Mouse (Mus musculus): ENCODE measurements around the gene Gm42742.

Gm42742 gene

DNA sequence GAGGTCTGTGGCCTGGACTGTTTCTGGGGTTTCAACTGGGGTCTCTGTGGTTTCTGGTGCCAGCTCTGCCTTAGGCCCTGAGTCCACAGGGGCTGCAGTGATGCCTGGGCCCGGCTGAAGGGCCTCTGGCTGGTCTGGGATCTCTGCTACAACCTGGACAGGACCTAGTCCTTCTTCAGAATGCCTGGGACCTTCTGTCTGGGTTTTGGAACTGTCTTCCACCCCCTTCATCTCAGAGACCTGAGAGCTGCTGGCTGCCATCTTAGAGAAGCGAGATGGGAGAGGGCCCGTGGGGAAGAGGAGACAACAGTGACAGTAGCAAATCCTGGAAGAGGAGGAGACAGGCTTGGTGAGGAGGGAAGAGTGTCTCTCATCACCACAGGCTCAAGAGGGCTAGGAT is 866 bp downstream of the Gm42742 start:
- no peak for DNase-seq (ENCODE audit: low spot score)

DNA sequence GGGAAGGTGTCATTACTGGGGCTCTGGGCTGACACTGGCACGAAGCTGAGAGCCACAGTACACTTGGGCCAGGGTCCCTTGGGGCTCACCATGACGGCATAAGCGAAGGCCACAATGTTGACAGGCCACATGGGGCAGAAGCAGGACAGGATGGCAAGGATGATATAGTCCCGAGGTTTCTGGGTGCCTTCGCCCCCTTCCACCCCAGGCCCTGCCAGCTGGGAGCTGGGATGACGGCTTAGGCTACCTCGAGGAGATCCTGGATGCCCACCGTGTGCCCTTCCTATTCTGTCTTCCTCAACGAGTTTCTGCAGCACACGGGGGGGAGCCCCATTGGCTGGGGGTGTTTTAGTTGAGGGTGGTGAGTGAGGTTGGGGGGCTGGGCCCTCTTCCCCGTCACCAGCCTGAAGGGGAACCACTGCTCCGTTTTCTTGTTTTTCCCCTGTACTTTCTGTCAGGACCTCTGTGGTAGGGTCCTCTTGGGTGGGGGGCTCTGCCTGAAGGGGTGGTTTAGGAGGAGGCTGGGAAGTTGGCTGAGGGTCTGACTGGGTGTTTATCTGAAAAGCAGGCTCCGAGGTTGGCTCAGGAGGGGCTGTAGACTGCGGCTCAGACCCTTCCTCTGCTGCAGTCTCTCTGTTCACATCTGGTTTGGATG is 1.5 kb downstream of the Gm42742 start:
- DNase-seq (ENCODE audit: low spot score): no peak

DNA sequence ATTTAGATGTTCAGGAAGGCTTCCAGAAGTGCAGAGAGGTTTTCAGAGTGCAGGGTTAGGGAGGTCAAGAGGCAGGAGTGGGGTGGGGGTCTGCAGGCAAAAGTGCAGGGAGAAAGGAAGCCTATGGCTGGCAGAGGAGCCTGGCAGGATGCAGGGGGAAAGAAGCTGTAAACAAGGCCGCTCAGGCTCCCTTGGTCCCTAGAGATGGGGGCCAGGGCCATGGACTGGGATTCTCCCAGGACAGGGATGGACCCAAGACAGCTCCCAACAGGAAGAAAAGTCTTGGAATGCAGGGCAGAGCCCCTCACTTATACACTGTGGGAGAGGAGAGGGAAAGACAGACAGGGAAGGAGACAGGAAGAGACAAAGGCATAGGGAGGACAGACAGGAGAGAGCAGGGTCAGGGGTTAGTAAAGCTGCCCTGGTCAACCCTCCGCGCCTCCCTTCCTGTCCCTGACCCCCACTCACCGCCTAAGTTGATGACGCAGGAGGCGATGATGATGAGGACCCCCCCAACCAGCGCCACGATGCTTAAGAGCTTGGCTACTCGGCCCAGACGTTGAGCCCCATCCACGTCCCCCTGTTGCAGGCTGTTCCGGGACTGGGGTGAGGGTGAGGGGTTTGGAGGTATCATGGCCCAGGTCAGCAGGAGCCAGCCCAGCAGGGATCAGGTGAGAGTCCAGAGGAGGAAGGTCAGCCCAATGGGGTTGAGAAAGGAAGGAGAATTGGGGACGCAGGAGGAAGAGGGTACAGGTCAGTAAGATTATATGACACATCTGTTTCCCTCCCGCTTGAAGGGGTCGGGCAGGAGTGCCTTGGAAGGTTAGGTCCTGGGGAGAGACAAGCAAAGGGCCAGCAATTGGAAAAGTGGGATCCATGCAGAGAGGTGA is 2.2 kb downstream of the Gm42742 start:
- no peak for DNase-seq (ENCODE audit: low spot score)

DNA sequence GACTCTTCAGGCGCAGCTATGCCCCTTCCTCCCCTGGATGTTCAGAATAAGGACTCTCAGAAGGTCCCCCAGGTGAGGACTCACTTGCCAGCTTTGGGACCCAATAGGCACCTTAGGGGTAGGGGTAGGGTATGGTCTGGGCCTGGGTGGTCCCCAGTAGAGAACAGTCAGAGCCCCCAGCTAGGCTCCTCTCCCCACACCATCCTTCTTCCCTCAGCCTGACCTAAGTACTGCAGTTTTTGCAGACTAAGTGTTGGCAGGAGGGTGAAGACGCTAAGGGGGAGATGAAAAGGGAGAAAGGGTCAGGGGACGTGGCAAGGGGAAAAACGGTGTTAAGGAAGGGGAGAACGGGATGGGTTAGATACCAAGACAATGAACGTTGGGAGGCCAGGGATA is 2.9 kb downstream of the Gm42742 start:
- DNase-seq (ENCODE audit: low spot score): no peak

DNA sequence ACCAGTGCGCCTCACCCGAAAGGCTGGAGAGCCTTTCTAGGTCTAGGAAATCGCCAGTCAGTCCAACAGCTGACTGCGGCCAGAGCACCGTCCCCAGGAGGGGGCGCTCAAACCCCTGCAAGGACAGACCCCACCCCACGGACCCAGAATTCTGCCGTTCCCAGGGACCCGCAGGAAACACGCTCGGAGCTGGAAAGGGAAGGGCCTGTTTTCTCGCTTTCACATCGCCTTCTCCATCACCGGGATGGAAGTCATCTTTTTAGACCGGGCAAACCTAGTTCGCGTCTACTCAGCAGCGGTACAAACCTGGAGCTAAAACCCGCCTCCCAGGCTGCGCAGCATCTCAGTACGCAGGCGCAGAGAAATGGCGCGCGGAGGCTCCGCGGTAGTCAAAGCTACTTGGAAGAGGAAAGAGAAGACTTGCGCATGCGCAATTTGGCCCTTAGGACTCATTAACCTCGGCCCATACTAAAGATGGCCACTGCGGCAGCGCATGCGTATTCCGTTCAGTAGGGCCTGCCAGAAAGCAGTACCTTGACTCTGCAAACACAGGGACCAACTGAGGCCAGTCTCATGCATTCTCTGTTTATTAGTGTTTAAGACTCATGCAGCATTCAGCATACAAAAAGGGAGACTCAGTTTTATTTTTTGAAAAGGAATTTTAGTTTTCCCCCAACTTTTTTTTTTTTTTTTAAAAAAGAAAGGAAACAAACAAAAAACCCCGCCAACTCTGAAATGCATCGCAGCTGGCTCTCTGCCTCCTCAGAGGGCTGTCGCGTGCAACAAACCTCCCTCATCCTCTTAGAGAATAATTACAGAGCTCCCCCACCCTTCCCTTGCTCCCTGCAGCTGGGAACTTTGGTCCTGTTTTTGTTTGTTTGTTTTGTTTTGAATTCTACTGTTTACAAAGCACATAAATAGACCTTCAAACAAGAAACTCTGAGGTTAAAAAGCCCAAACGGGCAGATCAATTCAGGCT is 3.6 kb downstream of the Gm42742 start, which contains the start of gene Pagr1a:
Gene Pagr1a (minus strand): TSS at position 382 of the 979 bp plus-strand sequence.
- peak; percentile 98 for DNase-seq (ENCODE audit: low spot score)

DNA sequence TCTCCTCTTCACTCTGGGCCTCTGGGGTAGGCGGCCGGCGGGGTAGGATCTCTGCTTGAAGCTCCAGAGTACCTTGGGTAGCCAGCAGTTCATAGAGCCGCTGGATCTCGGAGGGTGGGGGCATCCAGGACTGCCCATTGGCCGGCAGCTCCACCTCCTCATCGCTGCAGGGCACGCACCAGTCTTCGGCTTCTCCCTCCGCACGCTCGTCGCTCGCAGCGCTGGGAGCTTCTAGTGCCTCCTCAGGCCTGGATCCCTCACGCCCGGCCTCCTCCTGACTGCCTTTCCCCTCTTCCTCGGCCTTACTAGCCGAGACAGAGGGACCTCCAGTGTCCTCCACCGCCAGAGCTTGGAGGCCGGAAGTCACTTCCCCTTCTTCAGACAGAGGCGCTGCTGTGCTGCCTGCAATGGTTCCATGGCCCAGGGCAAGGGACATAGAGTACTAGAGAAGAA is 4.4 kb downstream of the Gm42742 start:
- no peak for DNase-seq (ENCODE audit: low spot score)

DNA sequence TGATC is 4.6 kb downstream of the Gm42742 start, which contains the start of gene Pagr1b:
Gene Pagr1b (minus strand): TSS at position 4 of the 5 bp plus-strand sequence.
- DNase-seq (ENCODE audit: low spot score): no peak

DNA sequence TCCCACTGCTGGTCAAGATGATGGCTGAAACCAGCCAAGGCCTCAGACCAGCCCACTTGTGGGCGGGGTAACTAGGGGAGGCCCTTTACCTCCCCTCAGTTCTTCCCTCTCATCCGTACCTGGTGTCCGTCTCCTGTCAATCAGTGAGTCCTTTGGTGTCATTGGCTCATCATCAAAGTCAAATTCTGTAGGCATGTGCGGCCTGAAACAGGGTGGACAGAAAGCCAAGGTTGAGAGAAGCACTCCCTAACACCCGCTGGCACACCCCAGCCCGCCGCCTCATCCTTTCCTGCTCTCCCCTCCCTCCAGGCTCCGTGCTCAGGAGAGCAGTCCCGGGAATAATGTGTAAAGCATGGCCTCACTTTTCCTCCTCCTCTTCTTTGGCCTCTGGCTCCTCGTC is 4.8 kb downstream of the Gm42742 start:
- peak; percentile 84 for DNase-seq (ENCODE audit: low spot score)

DNA sequence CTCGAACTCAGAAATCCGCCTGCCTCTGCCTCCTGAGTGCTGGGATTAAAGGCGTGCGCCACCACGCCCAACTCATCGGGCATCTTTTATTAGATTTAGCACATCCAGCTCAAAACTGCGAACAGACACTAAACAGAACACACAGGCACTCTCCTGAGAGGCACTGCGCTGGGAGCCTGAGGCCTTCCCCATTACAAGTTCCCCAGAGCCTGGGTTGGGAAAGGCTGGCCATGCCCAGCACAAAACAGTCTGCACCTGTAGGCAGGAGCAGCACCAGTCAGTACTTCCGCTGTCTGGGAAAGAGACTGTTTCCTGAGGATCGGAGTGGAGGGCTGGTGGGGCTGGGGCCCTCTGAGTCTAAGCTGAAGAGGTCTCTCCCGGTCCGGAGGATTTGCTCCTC is 5.9 kb downstream of the Gm42742 start:
- DNase-seq (ENCODE audit: low spot score): no peak

DNA sequence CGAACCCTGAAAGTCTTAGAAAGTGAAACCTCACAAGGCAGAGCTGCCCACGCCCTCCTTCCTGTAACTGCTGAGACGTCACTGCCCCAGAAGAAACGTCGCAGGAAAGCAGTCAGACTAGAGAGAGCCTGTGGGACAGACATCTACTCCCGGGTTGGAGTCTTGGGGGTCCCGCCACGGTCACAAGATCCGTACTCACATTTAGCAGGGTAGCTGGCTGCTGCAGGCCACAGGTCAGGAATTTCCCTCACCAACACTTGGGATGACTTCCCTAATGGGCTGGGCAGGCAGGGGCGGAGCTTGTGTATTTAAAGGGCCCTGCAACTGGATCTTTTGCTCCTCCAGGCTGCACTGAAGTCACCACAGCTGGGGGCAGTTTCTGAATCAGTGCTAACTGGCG is 6.6 kb downstream of the Gm42742 start, which contains the start of gene Mvp:
Gene Mvp (minus strand): TSS at position 302 of the 400 bp plus-strand sequence.
- DNase-seq (ENCODE audit: low spot score): peak; percentile 80

DNA sequence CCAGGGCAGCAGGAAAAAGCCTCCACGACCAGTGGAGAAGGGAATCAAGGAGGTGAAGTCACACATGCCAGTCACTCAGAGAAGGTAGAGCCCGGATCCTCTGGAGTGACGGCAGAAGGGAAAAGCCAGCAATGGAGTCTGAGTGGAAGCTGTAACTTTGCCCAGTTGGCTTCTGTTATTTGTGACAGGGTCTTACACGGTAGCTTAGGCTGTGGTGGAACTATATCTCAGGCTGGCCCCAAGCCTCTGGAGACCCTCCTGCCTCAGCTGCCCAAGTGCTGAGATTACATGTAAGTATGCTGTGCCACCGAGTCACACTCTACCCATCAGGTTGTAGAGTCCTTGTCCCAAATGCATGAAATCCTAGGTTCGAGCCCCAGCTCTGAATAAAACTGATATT is 7.5 kb downstream of the Gm42742 start:
- DNase-seq (ENCODE audit: low spot score): no peak

DNA sequence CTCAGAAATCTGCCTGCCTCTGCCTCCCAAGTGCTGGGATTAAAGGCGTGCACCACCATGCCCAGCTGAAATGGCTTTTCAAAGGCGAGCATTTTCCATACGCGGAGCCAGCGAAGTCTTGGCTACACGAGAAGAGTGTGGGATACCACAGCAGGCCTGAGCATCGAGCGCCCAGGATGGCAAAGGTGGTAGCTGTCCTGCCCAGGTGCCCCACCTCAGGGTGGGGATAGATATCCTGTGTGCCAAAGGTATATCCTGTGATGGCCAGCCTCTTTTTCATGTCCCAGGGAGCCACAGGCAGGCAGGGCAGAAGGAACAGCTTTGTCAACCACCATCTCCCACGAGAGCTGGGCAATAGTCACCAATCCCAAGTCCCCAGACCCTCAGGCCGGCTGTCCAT is 8.1 kb downstream of the Gm42742 start:
- no peak for DNase-seq (ENCODE audit: low spot score)

DNA sequence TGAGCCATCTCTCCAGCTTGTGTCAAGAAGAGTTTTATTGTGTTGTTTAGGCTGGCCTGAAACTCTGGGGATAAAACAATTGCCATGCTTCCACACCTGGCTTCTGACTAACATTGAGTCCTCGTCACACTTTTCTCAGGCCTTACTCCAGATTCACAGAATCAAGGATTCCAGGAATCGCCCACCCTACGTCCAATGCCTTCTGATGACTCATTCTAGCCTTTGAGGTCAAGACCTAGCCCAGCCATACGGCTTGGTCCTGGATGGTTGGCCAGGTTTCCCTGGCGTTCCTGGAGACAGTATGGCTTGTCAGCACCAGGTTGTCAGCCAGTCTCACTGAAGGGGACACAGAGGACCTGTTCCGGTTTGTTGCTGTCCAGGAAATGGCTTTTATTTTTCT is 8.5 kb downstream of the Gm42742 start:
- DNase-seq (ENCODE audit: low spot score): peak; percentile 61

DNA sequence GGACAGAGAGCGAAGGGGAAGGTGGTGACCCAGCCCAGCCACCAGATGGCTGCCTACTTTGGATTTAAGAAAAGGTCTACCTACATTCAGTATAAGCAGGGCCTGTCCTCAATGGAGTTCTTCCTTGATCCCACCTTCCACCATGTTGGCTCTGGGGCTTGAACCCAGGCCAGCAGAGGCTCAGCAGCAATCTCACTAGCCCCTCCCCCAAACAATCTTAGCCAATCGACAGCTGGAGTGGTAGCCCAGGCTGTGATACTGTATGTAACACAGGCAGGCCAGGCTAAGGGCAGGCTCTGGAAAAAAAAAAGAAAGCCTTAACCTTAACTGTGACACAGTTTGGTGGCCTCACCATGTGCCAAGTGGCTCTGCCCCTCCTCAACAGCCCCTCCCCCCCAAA is 9.2 kb downstream of the Gm42742 start:
- no peak for DNase-seq (ENCODE audit: low spot score)

DNA sequence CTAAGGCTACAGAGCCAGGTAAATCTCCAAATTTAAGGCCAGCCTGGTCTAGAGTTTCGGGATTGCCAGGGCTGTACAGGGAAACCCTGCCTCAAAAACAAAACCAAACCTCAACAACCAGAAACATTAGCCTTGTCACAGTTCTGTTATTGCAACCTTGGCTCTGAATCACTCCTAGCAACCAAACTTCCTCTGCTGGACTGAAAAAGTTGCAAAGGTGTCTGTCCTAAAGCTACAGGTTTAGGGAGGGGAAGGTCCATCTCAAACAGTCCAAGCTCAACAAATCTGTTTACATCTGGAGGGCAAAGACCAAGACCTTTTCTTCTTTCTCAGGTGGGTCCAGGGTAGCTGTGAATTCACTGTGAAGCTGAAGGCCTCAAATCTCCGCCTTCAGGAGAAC is 9.8 kb downstream of the Gm42742 start:
- peak; percentile 62 for DNase-seq (ENCODE audit: low spot score)

DNA sequence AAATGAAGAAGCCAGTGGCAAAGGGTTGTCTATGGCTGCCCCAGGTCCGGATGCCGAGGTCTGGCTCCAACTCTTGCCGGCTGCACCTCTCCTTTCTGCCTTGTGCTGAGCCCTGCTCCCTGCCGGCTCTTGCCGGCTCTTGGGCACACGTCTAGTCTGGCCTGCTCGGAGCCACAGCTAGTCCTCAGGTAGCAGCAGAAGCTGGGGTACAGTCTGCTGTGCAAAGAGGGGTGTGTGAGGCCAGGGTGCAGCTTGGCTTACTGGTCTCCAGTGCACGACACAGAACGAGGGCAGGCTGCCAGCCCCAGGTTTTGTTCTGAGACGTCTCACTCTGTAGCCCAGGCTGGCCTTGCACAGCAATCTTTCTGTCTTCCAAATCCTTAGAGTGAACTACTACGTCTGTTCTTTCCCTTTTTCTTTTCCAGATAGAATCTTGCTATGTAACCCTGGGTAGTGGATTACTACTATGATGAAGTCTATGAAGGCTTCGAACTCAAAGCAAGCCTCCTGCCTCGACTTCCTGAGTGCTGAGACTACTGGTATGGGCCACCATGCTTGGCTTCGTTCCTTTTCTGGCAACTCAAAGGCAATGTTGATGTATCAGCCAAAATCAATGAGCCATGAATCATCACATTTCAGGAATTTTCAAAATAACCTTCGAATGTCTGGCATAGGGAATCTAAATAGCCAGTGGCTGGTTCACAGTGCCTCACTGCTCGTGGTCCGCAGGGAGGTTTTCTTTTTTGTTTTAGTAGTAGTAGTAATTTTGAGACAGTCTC is 11.4 kb downstream of the Gm42742 start:
- no peak for DNase-seq (ENCODE audit: low spot score)

DNA sequence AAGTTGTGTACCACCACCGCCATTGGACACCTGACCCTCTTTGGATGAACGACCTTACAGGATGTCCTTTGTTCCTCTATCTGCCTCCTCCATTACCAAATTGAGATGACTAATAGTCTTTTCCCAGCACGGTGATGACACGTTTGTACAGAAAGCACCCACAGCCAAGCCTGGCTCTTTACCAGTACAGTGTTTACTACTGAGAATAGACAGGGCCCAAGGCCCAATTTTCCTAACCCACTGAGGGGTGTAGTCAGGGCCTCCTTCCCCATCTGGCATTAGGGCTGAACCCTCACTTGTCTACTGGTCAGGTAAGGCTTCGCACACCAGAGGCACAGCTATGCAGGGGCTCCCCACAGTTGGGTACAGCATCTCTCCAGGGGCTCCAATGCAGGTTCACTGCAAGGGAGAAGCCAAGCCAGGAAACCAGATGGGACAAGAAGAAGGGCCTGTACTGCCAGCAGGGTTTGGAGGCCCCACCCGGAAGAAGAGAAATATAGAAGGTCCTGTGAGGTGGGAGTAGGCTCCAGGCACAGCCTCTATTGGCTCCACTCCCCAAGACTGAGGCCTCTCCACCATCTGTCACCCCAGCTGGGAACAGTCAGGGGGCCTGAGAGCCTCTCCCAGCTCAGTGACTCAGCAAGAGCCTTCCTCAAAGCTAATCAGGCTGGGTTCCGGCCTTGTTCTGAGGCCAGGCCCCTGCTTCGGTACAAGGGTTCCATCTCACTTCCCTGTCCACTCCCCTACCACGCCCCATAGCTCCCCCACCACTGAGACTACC is 12.5 kb downstream of the Gm42742 start:
- DNase-seq (ENCODE audit: low spot score): peak; percentile 51

DNA sequence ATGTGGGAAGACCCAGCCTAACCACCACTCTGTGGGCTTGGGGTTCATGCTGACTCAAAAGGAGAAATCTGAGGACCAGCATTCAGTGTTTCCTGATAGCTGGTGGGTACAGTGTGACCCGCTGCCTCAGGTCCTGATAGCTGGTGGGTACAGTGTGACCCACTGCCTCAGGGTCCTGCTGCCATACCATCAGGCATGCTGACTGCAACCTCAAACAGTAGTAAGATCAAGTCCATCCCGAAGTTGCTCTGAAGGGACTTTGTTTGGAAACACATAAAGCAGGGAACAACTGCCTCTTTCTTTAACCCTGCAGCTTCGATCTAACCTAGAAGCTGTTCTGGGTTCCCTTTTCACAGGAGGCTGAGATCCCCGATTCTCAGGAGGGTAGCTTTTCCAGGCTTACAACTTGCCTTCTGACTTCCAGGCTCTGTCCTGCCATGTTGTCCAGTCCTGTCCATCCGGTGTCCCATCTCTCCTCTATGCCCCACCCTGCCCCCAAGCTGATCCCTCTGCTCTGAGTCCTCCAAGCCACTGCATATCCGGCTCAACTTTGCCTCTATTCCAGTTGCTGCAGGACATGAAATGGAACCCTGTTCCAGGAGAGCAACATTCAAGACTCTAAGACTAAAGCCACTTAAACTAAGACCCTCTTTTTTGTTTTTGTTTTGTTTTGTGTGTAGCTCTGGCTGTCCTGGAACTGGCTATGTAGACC is 13.4 kb downstream of the Gm42742 start:
- DNase-seq (ENCODE audit: low spot score): no peak

DNA sequence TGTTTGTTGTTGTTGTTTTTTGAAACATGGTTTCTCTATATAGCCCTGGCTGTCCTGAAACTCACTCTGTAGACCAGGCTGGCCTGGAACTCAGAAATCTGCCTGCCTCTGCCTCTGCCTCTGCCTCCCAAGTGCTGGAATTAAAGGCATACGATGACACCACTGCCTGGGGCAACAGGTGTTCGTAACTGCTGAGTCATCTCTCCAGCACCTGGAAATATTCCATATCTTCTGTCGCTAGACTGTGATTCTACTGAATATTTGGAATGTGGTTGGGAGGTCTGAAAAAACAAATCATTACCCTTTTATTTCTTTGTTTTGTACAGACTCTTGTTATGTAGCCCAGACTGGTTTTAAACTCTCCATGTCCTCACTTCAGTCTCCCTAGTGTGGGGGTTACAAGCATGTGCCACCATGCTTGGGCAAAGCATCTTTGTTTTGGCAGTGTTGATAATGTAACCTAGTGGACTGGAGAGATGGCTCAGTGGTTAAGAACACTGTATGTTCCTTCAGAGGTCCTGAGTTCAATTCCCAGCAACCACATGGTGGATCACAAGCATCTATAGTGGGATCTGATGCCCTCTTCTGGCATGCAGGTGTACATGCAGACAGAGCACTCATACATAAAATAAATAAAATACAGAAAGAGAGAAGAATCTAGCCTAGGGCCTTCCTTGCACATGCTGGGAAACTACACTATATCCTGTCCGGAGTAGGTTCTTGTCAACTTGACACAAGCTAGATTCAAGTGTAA is 16.6 kb downstream of the Gm42742 start:
- no peak for DNase-seq (ENCODE audit: low spot score)

DNA sequence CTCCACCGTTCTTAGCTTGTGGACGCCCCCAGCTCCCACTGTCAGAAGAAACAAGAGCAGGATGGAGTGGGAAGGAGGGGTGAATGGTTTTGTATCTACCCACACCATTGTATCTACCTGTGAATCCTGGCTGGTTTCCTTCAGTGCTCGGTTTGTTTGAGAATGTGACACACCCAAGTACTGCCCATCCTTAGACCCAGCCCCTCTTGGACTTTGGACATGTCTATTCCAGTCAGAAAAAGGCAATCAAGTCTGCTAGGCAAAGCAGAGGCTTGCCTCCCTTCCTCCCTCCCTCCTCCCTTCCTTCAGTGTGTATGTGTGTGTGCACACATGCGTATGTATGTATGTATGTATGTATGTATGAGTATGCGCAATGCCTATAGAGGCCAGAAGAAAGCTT is 17.3 kb downstream of the Gm42742 start:
- peak; percentile 75 for DNase-seq (ENCODE audit: low spot score)
